Mouse (Mus musculus): ENCODE measurements around the gene Gstm6. TPM values are rescaled to one million over a fixed set of nuclear protein-coding genes. Genes with fewer than 3 reads are reported as not detected.

Gstm6 gene
- total RNA-seq (2023): not detected

DNA sequence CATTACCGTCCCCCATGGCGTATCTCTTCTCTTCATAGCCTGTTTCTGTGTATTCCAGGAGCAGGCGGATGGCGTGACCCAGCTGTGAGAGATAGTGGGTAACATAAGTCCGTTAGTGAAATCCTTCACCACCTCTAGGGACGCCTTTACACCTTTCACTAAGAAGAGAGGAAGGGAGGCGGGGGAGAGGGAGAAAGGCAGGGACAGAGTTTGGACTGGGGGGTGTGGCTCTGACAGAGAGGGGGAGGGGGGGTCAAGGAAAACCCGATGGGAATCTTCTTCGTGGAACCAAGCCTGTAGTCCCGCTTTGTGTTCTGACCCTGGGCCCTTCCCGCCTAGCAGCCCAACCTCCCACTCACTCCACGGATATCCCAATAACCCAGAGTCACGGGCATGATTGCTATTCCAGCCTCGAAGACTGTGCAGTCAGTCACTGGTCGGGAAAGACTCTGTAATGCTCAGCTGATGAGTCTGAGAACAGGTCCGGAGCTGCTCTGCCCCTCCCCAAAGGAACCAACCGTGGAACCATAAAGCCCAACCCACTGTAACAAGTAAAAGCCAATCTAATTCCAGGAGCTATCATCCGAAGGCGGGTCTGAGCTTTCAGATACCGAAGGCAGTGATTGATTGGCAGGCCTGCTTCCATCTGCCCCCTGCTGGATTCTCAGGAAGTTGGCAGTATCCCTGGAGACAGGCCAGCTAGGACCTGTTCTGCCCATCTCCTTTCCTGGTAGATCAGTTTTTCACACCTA, at the start of gene Gstm6:
Gene Gstm6, minus strand, starts transcription at position 511 of the 752 bp plus-strand sequence.

GRCm38 (mm10) chr3:107986041-107986562, 42.6 kb upstream of the Gstm6 start, which contains the start of gene Gstm2:
Gene Gstm2, minus strand, starts transcription at chr3:107986453.

DNA sequence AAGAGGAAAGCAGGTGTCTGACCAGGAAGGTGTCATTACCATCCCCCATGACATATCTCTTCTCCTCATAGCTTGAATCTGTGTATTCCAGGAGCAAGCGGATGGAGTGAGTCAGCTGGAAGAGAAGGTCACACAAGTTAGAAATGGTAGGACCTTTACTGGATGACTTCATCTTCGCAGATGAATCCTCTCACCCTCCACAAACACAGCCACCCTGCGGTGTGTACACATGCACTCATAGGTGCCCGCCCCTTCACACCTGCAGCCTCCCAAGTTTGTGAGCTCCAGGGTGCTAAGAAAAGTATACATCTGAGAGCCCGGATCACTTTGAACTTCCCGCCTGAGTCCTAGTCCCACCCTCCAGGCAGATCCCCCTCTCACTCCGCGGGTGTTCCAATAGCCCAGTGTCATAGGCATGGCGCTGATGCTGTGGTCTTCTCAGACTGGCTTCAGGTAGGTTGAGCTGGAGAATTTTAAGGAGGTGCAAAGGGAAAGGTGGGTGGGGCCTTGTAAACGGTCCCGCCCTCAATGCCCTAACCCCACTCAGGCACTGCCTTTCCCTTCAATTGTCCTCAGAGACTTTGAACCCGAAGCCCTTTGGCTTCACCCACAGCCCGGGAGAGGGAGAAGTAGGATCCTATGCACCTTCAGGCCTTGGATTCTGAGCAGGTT, 25.3 kb upstream of the Gstm6 start, which contains the start of gene Gstm3:
Gene Gstm3, minus strand, starts transcription at position 560 of the 672 bp plus-strand sequence.

DNA sequence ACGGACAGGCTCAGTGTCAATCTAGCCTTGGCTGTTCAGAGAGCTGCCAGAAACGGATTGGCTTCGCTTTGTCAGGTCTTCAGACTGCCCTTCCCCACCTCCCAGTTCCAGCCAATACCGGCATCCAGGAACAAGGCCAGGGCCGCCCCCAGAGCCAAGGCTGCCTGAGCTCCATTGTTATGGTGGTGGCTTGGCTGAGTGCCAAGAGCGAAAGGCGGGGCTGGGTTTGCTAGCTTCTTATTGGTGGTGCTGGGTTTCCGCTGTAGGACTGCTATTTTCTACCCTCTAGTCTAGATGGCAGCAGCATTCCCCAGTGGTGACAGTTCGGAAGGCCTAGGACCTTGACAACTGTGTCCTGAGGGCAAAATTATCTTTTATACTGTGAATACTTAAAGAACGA, 11.9 kb downstream of the Gstm6 start, which contains the start of gene Gstm7:
Gene Gstm7, minus strand, starts transcription at position 148 of the 400 bp plus-strand sequence.

GRCm38 (mm10) chr3:107895720-107896569, 47.6 kb downstream of the Gstm6 start, which contains the start of gene Gstm5:
Gene Gstm5, plus strand, starts transcription at chr3:107895821.

Other genes with a start within 250 kb of the Gstm6 start
- gene Ahcyl1, start 247.2 kb downstream of the Gstm6 start, total RNA-seq (2023): 71.0 TPM
- 5.2 TPM for gene Csf1, start 183.3 kb downstream of the Gstm6 start, total RNA-seq (2023)
- gene Eps8l3, start 66.5 kb downstream of the Gstm6 start, total RNA-seq (2023): not detected
- gene Gstm5, start 47.9 kb downstream of the Gstm6 start, total RNA-seq (2023): not detected
- 2.7 TPM for gene Gstm7, start 11.9 kb downstream of the Gstm6 start, total RNA-seq (2023)
- not detected for gene Gstm3, start 25.5 kb upstream of the Gstm6 start, total RNA-seq (2023)
- 1.3 TPM for gene Gstm2, start 42.7 kb upstream of the Gstm6 start, total RNA-seq (2023)
- gene Gstm1, start 74.2 kb upstream of the Gstm6 start, total RNA-seq (2023): 9.4 TPM
- gene Gstm4, start 101.1 kb upstream of the Gstm6 start, total RNA-seq (2023): 3.9 TPM
- 33.1 TPM for gene Ampd2, start 142.9 kb upstream of the Gstm6 start, total RNA-seq (2023)
- gene Gnat2, start 149.0 kb upstream of the Gstm6 start, total RNA-seq (2023): not detected
- gene Gnai3, start 202.4 kb upstream of the Gstm6 start, total RNA-seq (2023): 86.8 TPM
- gene Gpr61, start 211.1 kb upstream of the Gstm6 start, total RNA-seq (2023): not detected
- 2.4 TPM for gene Amigo1, start 242.6 kb upstream of the Gstm6 start, total RNA-seq (2023)